Mouse (Mus musculus): ENCODE measurements around the gene Fzd9.

- TF ChIP-seq CTCF (IDR thresholded peaks at IDR 0.05; ENCODE audit: borderline replicate concordance, extremely low read depth, insufficient read depth, insufficient read length), result no peak
- no peak for TF ChIP-seq POLR2A (IDR thresholded peaks at IDR 0.05; ENCODE audit: borderline replicate concordance, extremely low read depth, insufficient read depth, insufficient read length, poor library complexity, severe bottlenecking)
These were observed 18.4 kb upstream of the Fzd9 start for GRCm38 (mm10) chr5:135269451-135269850.

Measured in brain, embryonic 14.5 days (tissue).